Mouse (Mus musculus) spleen, adult 2 months (tissue): ENCODE data around the gene Eef1b2.

Experiments
- CTCF ChIP-seq: fragments of 200-500 bp; IDR thresholded peaks from 2 replicates; pipeline ENCODE4 v1.5.1; 2011; ENCODE audit warnings: mild to moderate bottlenecking, inconsistent platforms; ENCODE audit not compliant: insufficient read depth, insufficient read length, insufficient replicate concordance; ENCODE audit errors: extremely low read depth
- POLR2A ChIP-seq: fragments of 200-500 bp; IDR thresholded peaks from 2 replicates; pipeline ENCODE4 v1.6.1; 2011; ENCODE audit warnings: low read depth, low read length, inconsistent platforms

DNA sequence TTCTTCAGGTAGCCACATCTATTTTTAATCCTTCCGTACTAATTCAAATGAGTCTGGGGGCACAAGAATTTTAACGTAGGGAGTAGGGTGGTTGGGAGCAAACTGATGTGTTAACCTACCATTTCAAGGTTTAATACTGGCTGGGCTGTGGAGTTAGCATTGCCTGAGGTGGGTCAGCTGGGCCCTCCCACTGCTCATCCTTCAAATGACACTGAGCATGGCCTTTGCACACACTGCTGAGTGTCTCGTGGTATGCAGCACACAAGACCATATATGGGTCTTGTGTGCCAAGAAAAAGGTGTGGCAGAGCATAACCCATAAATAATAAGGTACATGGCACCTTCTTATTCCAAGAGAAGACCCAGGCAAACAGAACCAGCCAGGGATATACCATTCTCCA, 31.0 kb downstream of the Eef1b2 start:
- TF ChIP-seq CTCF (no peak), POLR2A (no peak)
